Mouse (Mus musculus): ENCODE results near the gene Olfr118.
"Not testable (repeated sequence)": the region's sequence is repeated elsewhere in the genome, so short reads cannot be mapped to it uniquely, and the experiment has no call there.

Olfr118 gene

DNA sequence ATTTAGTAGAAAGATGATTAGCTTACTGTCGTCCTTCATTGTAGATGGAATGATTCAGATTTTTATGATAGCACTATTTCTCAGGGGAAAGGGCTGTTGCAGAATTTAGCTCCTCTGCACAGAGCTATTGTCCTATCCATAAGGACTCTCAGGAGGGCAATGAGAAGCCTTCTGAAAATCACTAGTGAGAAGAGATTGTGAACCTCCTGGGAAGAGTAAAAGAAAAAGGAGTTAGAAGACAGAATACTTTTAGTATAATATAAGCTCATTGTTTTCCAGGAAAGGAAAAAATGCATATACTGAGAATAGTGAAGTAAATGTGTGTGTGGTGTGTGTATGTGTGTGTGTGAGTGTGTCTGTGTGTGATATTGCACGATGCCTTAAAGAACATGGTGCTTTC is at the start of gene Olfr118:
Gene Olfr118 (plus strand): TSS at position 301 of the 400 bp plus-strand sequence.
- ChIA-PET POLR2A (no interaction called here), CTCF (no interaction called here)

GRCm38 (mm10) chr17:37627009-37627408 is 39.8 kb upstream of the Olfr118 start, which contains the start of the genes Olfr115 and Olfr116:
Olfr115 (minus strand) TSS chr17:37627109.
Olfr116 (minus strand) TSS chr17:37627199.
- POLR2A ChIA-PET, result no interaction called here
- CTCF ChIA-PET, result no interaction called here

DNA sequence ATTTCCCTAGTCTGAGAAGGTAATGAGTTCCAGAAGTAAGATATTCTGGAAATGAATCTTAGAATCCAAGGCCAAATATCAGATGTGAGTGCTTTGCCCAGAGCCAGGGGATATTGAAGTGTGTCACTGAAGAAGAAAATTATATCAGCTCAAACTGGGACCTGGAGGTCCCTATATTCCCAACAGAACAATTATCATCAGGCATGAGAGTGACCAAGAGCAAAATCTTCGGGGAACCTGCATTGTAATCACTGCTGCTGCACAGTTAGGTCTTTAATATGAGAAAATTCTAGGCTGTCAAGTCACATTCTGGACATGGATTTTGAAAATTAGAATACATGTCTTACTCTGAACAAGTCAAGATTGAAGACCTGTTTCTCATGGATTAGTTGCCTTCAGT is 3.1 kb upstream of the Olfr118 start, which contains the start of gene Olfr117:
Gene Olfr117 (minus strand): TSS at position 101 of the 400 bp plus-strand sequence.
- ChIA-PET POLR2A (no interaction called here), CTCF (no interaction called here)

- POLR2A ChIA-PET, CTCF ChIA-PET: not testable (repeated sequence)
Measured at GRCm38 (mm10) chr17:37696264-37696663, 29.5 kb downstream of the Olfr118 start, which contains the start of gene Olfr119. Olfr119 (plus strand) TSS chr17:37696564.

DNA sequence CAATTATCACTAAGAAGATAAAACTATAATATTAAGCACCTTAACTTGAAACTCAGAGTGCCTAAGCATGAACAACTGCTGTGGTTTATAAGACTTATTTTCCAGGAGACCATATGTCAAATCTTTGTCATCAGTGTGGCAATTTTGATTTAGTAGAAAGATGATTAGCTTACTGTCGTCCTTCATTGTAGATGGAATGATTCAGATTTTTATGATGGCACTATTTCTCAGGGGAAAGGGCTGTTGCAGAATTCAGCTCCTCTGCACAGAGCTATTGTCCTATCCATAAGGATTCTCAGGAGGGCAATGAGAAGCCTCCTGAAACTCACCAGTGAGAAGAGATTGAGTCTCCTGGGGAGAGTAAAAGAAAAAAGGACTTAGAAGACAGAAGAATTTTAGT is 54.7 kb downstream of the Olfr118 start, which contains the start of gene Olfr120:
Gene Olfr120 (plus strand): TSS at position 301 of the 400 bp plus-strand sequence.
- POLR2A ChIA-PET, result no interaction called here
- CTCF ChIA-PET, result interaction anchor here in 1 of 4 experiments (0.6 kb wide), 1 partner anchor 1606 kb away, joined by 3 read pairs; no protein-coding TSS in a partner anchor
